In the genomic region with DNA sequence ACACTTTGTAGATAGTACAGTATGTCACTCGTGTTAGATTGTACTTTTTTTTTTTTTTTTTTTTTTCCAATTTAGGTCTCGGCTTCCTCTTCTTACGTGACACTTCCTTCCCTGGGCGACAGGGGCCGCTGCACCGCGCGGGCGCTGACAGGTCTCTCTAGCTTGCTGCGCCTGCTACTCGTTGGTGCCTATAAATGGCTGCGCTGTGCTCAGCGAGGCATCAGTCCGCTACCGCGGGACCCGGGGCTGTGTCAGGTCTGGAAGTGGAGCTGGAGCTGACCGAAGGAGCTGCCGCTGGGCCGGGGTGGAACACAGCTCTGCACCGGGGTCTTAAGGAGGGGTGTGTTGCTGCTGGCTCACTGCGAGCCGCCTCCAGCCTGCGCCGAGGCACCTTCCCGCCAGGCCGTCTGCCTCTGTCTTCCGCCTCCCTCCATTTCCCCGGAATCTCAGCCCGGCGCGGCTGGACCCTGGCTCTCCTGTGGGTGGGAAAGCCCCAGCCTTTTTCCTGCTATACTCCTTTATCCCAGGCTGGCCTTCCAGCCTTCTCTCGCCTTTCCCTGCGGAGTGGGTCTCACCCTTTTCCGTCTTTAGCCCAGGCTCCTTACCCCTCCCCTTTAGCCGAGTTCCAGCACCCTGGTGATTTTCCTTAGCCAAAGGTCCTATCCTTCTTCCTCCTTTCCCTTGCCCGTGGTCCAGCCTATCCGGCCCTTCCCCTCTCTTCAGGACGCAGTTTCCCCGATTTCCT, we compare ENCODE assay signal across 7 mouse cellular contexts. TPM values are rescaled to one million over a fixed set of nuclear protein-coding genes. Genes with fewer than 3 reads are reported as not detected.
DNase-seq lines count a peak whose midpoint lies in the region; ATAC-seq lines count a peak whose summit lies in the region.

A gene (plus strand): TSS at position 154 of the 745 bp plus-strand sequence.

- peak; percentile 96 for DNase-seq in adrenal gland, postnatal 14 days
- DNase-seq in embryonic facial prominence, embryonic 11.5 days (ENCODE audit: low spot score): peak; percentile 93
- peak; percentile 99 for DNase-seq in heart, adult 11 months
- peak; percentile 97 for DNase-seq in kidney, adult 18-20 months
- peak; percentile 94 for DNase-seq in limb, embryonic 11.5 days (ENCODE audit: low spot score)
- DNase-seq in midbrain, embryonic 14.5 days: peak; percentile 96
- DNase-seq in spleen, adult 18-20 months: peak; percentile 88 to 94

- peak within 1 kb of the TSS; percentile 72 for H3K27ac ChIP-seq in embryonic facial prominence, embryonic 11.5 days (replicated peaks; ENCODE audit: low read depth, low read length)
- H3K27ac ChIP-seq in limb, embryonic 11.5 days (replicated peaks; ENCODE audit: low read depth, low read length): peak within 1 kb of the TSS; percentile 72
- peak within 1 kb of the TSS; percentile 86 for H3K27ac ChIP-seq in midbrain, embryonic 14.5 days (replicated peaks; ENCODE audit: low read depth, low read length)

- WGBS in embryonic facial prominence, embryonic 11.5 days: under 1% methylated on average over 40 of the region's 40 CpGs
- under 1% methylated on average over 40 of the region's 40 CpGs for WGBS in limb, embryonic 11.5 days
- WGBS in midbrain, embryonic 14.5 days: under 1% methylated on average over 40 of the region's 40 CpGs

- ATAC-seq in embryonic facial prominence, embryonic 11.5 days (replicated peaks; ENCODE audit: insufficient number of reproducible peaks, low FRiP score, low TSS enrichment, low read depth): peak; percentile 92
- ATAC-seq in limb, embryonic 11.5 days (ENCODE audit: insufficient number of reproducible peaks, low FRiP score, low TSS enrichment, low read depth): peak; percentile 92
- ATAC-seq in midbrain, embryonic 14.5 days (ENCODE audit: low FRiP score, low TSS enrichment): peak; percentile 93

- H3K36me3 ChIP-seq in embryonic facial prominence, embryonic 11.5 days (replicated peaks; ENCODE audit: control insufficient read depth, insufficient read depth, low read depth, low read length): no peaks in the 10 kb centered on the region
- no peaks in the 10 kb centered on the region for H3K36me3 ChIP-seq in limb, embryonic 11.5 days (ENCODE audit: control insufficient read depth, insufficient read depth, low read length)
- H3K36me3 ChIP-seq in midbrain, embryonic 14.5 days (ENCODE audit: control insufficient read depth, insufficient read depth, low read length): no peaks in the 10 kb centered on the region

- no peaks in the 10 kb centered on the region for H3K9me3 ChIP-seq in embryonic facial prominence, embryonic 11.5 days (replicated peaks; ENCODE audit: control insufficient read depth, low read length)
- H3K9me3 ChIP-seq in limb, embryonic 11.5 days (ENCODE audit: control insufficient read depth, low read length): no peaks in the 10 kb centered on the region
- H3K9me3 ChIP-seq in midbrain, embryonic 14.5 days (ENCODE audit: control insufficient read depth, low read length): no peaks in the 10 kb centered on the region

- peak within 1 kb of the TSS; percentile 90 for H3K4me3 ChIP-seq in embryonic facial prominence, embryonic 11.5 days (ENCODE audit: low read depth, low read length)
- H3K4me3 ChIP-seq in limb, embryonic 11.5 days (ENCODE audit: low read depth, low read length): peak within 1 kb of the TSS; percentile 93
- H3K4me3 ChIP-seq in midbrain, embryonic 14.5 days (replicated peaks; ENCODE audit: low read depth, low read length): peak within 1 kb of the TSS; percentile 81

- H3K4me1 ChIP-seq in embryonic facial prominence, embryonic 11.5 days (ENCODE audit: control insufficient read depth, insufficient read depth, low read length): peaks cover 8% of the 10 kb centered on the region
- H3K4me1 ChIP-seq in limb, embryonic 11.5 days (ENCODE audit: control insufficient read depth, insufficient read depth, low read length): peaks cover 31% of the 10 kb centered on the region
- H3K4me1 ChIP-seq in midbrain, embryonic 14.5 days (ENCODE audit: control insufficient read depth, insufficient read depth, low read length): peaks cover 29% of the 10 kb centered on the region

- H3K9ac ChIP-seq in embryonic facial prominence, embryonic 11.5 days (replicated peaks; ENCODE audit: low read length): peak within 1 kb of the TSS; percentile 93
- H3K9ac ChIP-seq in limb, embryonic 11.5 days (ENCODE audit: low read length): peak within 1 kb of the TSS; percentile 91
- peak within 1 kb of the TSS; percentile 91 for H3K9ac ChIP-seq in midbrain, embryonic 14.5 days (replicated peaks; ENCODE audit: low read length)

- peak within 1 kb of the TSS; percentile 78 for H3K4me2 ChIP-seq in embryonic facial prominence, embryonic 11.5 days (ENCODE audit: low read depth, low read length)
- H3K4me2 ChIP-seq in limb, embryonic 11.5 days (ENCODE audit: low read depth, severe bottlenecking): peak within 1 kb of the TSS; percentile 77
- H3K4me2 ChIP-seq in midbrain, embryonic 14.5 days (ENCODE audit: low read length): peak within 1 kb of the TSS; percentile 65

- H3K27me3 ChIP-seq in embryonic facial prominence, embryonic 11.5 days (ENCODE audit: control insufficient read depth, insufficient read depth, low read length): no peaks in the 10 kb centered on the region
- no peaks in the 10 kb centered on the region for H3K27me3 ChIP-seq in limb, embryonic 11.5 days (ENCODE audit: control insufficient read depth, insufficient read depth, low read length)
- H3K27me3 ChIP-seq in midbrain, embryonic 14.5 days (ENCODE audit: control insufficient read depth, insufficient read depth, low read length): no peaks in the 10 kb centered on the region

RNA-seq across cellular contexts. Expression of the gene that starts here (rescaled TPM):
- total RNA-seq in adrenal gland, postnatal 14 days (2021): 46.4 and 49.9 TPM in 2 replicates
- polyA plus RNA-seq in embryonic facial prominence, embryonic 11.5 days (2014; fragmentation: Nextera tagmentation; extraction: Ambion mirVana): 4.7 and 5.6 TPM in 2 replicates
- polyA plus RNA-seq in limb, embryonic 11.5 days (2014; fragmentation: Nextera tagmentation; extraction: Ambion mirVana): 8.0 and 8.5 TPM in 2 replicates
- 8.2 and 8.3 TPM in 2 replicates for polyA plus RNA-seq in midbrain, embryonic 14.5 days (2014; fragmentation: Nextera tagmentation; extraction: Ambion mirVana)

Comparison
In these comparisons a context has a peak if more than half of its experiments do, and no peak if none do; other contexts are left out.
1. Peak in every context shown above with its lines: DNase-seq, ATAC-seq, H3K4me3 ChIP-seq and H3K27ac ChIP-seq.